Mouse (Mus musculus) kidney, adult 9 months (tissue): ENCODE measurements around the gene Flvcr1.
A peak's percentile ranks its signal among the peaks of the same experiment; 100 is the strongest.

Source experiments
- DNase-seq: peaks from one replicate; pipeline ENCODE4 v3.0.0; 2022

The Flvcr1 gene

GRCm38 (mm10) chr1:191026021-191026713 is at the start of gene Flvcr1:
Gene Flvcr1 (minus strand): TSS chr1:191026158.
- DNase-seq, result peak; percentile 98

GRCm38 (mm10) chr1:191075199-191075883 is 49.4 kb upstream of the Flvcr1 start:
- peak; percentile 76 for DNase-seq

DNA sequence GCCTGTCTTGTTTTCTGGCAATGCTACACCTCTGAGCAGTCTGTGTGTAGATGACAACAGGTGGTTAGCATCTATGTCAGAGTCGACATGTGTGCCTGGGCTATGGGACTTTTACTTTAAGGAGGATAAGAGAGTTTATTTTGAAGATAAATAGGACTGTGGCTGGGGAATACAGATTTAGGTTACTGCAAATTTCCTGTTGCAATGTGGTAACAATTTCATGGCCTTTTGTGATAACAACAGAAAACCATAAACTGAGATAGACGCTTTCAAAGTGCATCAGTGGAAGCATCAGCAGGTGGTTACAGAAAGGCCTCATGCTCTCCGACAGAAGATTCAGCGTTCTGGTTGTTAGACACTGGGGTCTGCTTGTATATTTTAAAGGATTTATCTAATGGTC is 47.5 kb upstream of the Flvcr1 start:
- DNase-seq, result no peak

GRCm38 (mm10) chr1:191073001-191073400 is 47.0 kb upstream of the Flvcr1 start:
- peak; percentile 94 for DNase-seq

DNA sequence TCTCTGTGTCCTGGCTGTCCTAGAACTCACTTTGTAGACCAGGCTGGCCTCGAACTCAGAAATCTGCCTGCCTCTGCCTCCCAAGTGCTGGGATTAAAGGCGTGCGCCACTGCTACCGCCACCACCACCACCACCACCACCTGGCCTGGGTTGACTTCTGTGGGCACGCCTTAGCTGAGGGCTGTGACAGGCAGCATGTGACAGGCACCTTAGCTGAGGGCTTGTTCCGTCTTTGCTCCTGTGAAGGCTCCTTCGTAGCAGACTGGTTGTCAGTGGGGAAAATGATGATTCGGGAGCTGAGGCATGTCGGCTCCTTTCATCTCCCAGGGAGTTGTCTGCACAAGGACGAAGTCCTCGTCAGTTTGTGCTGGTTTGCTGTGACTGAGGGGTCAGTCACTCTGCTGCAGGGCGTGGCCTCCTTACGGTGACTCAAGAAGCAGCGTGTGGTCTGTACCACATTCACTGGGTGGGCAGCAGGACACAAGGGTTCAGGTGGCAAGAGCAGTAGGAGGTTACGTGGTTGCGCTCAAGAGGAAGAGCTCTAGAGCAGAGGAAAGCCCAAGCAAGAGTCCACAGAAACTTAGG is 46.5 kb upstream of the Flvcr1 start:
- peak; percentile 38 for DNase-seq

DNA sequence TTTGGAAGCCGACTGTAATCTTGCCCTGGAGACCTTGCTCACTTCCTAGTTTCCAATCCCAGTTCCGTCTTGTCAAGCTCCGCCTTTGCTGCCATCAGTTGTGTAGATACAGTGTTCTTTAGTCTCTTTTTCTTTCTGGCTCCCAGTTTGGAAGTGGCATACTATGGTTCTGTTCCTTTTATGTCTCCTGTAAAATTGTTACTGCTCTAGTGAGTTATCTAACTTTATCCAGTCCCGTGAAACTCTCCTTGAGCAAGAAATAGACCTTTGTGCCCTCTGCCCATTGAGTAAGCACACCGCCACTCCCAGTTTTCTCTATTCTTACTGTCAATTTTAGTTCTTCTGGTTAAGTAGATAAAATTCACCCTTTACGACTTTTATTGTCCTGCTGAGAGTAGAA is 45.7 kb upstream of the Flvcr1 start:
- DNase-seq, result peak; percentile 29

- DNase-seq, result no peak
Measured at GRCm38 (mm10) chr1:191070259-191070658, 44.3 kb upstream of the Flvcr1 start.

GRCm38 (mm10) chr1:191068377-191068776 is 42.4 kb upstream of the Flvcr1 start:
- no peak for DNase-seq

GRCm38 (mm10) chr1:191065188-191065587 is 39.2 kb upstream of the Flvcr1 start:
- DNase-seq, result no peak

DNA sequence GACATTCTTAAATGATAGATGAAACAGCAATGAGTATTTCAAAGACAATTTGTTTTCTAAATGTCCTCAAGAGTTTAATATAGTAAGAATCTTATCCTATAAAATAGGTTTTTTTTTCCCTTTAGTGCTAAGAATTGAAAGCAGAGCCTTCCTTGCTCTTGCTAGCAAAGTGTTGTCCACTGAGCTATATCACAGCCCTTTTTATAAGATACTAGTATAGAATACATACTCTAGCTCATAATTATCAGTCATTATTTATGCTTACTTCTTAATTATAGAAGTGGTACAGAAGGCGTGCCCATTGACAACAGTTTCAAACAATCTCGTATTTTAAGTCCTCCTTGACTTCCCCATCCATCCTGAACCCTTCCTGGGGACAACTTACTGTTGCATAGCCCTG is 38.6 kb upstream of the Flvcr1 start:
- DNase-seq, result no peak

- no peak for DNase-seq
Measured at GRCm38 (mm10) chr1:191063700-191064099, 37.7 kb upstream of the Flvcr1 start.

GRCm38 (mm10) chr1:191062781-191063485 is 37.0 kb upstream of the Flvcr1 start, which contains the start of the genes Tatdn3 and Nsl1:
Gene Tatdn3 (minus strand): TSS chr1:191062932.
Gene Nsl1 (plus strand): TSS chr1:191063012.
- peak; percentile 88 for DNase-seq

- no peak for DNase-seq
Measured at GRCm38 (mm10) chr1:191062241-191062780, 36.4 kb upstream of the Flvcr1 start.

- no peak for DNase-seq
Measured at GRCm38 (mm10) chr1:191057461-191057860, 31.5 kb upstream of the Flvcr1 start.

DNA sequence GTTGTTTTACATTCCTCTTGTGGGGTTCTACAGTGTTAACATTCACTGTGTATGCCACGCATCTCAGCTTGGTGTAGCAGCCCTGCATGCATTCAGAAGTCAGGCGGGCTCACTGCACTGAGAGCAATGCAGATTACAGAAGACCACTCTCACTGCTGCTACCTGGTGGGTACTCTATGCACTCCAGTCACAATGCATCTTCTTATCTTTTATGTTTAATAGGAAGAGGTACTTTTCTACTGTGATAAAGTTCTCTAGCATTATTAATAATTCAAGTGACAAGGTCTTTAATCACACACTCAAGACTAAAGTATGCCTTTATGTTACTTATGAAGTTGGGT is 29.5 kb upstream of the Flvcr1 start:
- no peak for DNase-seq

GRCm38 (mm10) chr1:191054870-191055532 is 29.0 kb upstream of the Flvcr1 start:
- no peak for DNase-seq

DNA sequence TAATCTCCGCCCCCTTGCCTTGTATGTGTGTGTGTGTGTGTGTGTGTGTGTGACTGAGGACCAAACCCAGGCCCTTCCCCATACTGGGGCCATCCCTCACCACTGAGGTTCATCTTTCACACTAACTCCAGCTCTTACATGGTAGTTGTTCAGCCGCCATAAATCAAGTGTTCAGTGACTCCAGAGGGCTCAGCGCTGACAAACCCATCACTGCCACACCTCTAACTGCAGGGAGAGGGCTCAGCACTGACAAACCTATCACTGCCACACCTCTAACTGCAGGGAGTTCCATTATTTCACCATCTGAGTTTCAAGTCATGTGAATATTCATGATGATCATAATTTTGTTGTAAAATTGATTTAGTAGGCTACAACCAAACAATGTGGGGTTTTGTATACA is 27.6 kb upstream of the Flvcr1 start:
- no peak for DNase-seq

- DNase-seq, result peak; percentile 21
Measured at GRCm38 (mm10) chr1:191046231-191046824, 20.4 kb upstream of the Flvcr1 start.

GRCm38 (mm10) chr1:191045264-191045663 is 19.3 kb upstream of the Flvcr1 start:
- DNase-seq, result no peak

DNA sequence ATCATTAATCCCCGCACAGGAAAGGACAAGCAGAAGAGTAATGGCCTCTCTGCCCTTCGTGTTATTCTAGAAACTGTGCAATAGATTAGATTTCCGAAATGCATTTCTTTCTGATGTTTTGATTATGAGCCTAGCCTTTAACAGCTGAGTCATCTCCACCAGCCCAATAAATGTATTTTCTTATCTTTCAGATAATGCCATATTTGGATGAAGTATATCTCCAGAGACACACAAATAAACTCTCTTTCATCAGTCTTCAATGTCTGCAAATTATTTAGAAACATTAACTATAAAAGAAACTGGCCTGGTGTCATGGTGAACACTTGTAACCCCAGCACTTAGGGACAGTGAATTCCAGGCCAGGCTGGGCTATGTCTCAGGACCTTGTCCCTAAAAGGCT is 16.7 kb upstream of the Flvcr1 start:
- DNase-seq, result no peak

DNA sequence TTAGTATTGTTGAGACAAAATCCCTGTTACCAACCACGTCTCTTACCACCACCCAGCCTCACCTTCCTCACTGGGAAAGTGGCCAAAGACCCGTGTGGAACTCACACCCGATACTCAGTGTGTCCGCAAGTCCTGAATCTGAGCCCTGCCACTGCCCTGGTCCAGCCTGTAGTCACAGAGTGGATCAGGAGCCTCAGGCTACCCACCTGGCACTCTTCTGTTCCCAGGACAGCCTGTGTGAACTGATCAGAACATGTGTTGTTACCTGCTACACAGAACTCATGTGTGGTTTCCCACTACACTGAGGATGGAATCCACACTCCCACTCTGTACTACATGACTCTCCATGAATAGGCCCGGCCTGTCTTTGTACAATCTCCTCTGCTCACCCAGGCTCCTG is 16.1 kb upstream of the Flvcr1 start:
- no peak for DNase-seq

DNA sequence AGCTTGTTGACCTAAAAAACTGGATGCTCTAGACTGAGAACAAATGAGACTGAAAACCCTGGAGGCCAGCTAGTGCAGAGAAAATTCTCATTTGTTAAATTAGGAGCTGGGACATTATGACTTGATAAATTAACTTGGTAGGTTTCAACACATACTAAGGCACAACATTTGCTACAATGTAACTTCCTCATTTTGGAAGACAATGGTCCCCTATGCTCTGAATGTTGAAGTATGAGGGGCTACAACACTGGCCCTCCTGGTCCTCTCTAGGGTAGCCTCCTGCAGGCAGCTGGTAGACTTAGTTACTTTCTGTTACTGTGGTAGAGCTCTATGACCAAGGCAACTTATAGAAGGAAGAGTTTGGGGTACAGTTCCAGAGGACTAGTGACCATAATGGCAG is 15.4 kb upstream of the Flvcr1 start:
- DNase-seq, result no peak
